Mouse (Mus musculus) embryo, embryonic 10 days (tissue): ENCODE data around the gene Shroom3.
A peak's percentile ranks its signal among the peaks of the same experiment; 100 is the strongest.

Experiments
- DNase-seq: peaks from one replicate; pipeline ENCODE4 v3.0.0-alpha.2; 2015; ENCODE audit warnings: low spot score

Shroom3 gene

DNA sequence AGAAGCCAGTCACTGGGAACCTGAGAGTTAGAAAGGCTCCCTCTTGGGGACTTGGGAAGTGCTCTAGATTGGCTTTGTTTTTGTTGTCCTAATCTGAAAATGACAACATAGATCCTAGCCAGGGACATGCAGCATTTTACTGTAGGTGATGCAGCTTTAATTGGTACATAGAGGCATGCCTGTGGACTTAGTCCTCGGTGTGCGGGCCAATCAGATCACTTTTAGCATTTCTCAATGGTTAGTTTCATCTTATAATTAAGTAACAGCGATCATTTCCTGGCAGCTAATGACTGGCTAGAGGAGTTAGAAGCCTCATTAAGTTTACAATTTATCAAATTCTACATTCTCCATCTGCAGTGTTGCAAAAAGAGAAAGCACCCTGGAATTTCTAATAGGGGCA, 167.7 kb downstream of the Shroom3 start:
- DNase-seq, result no peak

DNA sequence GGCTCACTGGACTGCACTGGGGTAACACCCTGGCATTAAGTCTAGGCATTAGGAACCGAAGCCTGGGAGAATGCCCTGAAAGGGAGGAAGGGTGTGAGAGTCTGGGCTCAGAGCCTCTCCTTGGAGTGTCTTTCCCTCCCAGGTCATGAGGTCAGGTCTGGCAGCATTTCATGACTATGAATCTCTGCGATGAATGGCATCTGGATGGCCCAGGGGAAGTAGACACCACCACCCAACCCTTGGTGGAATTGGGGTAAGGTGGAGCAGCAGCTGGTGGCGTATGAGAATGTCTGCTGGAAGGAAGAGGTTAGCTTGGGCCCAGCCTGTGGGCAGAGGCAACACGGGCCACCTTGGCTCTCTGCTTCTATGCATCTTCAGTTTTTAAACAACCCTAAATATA, 171.7 kb downstream of the Shroom3 start:
- DNase-seq, result no peak

DNA sequence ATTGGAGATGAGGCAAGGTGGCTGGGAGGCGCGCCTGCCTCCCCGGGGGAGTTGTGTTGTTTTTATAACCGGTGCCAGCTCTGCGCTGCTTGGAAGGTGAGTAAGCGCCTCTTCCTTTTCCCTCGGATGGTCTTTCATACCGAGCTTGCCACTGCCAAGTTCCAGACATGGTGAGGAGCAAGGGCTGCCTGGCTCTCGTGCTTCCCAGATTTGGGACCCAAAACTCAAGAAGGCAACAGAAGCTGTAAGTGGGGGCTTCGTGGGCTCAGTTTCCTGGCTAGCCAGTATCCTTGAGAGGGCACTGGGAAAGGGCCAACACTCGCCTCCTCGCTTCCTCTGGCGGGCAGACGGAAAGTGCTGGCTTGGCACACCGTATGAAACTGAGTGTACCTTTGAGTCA, 173.1 kb downstream of the Shroom3 start:
- DNase-seq, result no peak

DNA sequence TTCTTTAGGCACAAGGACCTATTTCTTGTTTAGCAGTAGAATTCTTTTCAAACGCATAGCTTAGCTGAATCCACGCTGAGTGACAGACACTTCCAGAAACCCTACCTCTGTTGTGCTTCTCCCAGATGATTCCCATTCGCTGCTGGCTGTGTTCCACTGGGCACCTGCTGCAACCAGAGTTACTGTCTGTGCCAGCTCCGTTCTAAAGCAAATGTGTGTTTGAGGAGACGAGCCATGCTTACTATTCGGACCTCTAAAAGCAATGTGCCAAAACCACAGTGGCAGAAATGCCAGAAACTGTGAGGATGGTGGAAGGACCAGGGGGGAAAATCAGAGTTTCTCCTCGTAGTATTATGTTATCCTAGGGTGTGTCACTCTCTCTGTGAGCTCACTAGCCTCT, 173.9 kb downstream of the Shroom3 start:
- no peak for DNase-seq

DNA sequence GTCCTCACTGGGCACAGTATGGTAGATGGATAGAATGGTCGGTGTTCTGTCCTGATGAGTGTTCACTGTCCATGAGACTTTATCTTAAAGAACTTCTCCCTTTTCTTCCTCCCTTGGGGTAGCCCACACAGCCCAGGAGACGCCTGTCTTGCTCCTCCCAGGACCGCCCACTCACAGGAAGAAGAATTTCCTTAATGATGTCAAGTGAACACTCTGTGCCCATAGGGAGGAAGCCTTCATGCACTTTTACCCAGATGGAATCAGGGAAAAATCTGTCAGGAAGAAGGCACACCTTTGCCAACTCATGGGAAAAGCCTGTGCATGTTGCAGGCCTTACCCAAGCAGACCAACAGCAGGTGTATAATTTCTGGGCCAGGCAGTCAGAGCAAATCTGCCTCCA, 174.9 kb downstream of the Shroom3 start:
- DNase-seq, result no peak

DNA sequence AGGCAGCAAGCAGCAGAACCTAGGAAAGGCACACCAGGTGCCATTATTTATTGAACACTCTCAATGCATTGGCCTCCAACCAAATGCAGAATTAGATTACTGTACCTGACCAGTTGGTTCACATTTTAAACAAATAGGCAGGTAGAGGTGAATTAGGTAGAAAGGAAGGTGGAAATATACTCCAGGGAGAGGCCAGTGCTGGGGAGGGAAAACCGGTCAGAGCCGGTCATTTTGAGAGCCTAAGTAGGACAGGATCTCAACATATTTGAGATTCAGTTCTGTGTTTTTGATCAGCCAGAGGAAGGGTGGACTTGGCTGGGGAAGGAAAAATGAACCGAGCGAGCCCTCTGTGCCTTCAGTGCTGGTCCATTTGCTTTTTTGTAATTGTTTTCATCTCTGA, 175.3 kb downstream of the Shroom3 start:
- DNase-seq, result no peak

DNA sequence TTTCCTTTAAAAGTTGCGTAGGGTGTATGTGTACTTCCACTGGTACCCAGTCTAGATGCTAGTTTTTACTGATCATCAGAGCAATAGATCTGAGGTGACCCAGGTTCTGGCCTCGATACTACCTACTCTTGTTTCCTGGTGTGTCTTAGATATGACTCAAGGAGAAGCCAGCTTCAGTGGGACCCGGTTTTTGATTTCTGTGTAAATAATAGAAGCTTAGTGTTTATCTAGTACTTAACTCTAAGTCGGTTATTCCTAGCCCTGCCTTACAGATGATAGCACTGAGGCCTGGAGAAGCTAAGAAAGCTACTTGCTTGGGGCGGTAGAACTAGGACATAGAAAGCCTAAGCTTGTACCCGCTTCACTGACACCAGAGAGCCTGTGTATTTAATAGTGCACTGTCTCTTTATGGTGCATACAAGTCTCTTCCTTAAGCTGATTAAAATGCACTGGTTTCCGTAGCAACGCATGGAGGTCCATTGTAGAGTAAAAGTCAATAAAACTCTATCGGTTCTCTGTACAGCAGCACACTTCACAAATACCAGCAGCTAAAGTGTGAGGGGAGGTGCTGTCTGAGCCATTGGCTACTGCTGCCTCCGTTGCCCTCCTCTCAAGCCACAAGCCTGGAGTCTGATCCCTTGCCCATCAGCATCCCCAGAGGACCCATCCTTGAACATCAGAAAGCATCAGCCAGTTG, 178.3 kb downstream of the Shroom3 start:
- DNase-seq, result peak; percentile 41

DNA sequence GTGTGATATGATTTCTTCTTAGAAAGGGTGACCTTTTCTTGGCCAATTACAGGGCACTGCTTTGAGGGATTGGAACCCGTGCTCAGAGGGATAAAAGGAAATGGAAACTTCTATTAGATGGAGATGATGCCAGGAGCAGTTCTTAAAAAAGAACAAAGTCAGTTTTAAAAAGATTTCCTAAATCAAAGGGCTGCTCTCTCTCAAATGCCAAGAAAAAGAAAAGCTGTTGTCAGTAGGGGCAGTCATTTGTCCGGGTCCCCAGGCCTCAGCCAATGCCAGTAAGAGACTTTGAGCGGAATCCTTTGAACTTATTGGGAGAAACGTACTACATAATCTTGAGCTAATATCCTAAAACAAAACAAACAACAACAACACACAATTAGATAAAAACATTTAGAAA, 181.9 kb downstream of the Shroom3 start:
- DNase-seq, result no peak

DNA sequence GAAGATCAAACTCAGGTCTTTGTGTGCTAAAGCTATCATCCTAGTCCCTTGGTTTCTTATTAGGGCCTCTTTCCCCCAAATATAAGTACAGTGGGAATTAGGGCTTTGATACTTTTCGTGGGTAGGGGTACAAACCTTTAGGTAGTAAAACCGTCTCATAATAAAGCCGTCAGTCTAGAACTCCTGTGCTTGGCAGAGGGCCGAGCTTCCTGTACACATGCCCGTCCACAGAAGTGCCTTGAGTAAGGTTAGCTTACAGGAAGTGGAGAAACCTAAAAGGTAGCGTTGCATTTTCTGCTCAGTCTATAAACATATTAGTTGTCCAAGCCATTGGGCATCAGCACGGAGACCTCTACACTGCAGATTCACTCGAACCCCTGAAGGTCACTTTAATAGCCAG, 183.3 kb downstream of the Shroom3 start:
- no peak for DNase-seq

DNA sequence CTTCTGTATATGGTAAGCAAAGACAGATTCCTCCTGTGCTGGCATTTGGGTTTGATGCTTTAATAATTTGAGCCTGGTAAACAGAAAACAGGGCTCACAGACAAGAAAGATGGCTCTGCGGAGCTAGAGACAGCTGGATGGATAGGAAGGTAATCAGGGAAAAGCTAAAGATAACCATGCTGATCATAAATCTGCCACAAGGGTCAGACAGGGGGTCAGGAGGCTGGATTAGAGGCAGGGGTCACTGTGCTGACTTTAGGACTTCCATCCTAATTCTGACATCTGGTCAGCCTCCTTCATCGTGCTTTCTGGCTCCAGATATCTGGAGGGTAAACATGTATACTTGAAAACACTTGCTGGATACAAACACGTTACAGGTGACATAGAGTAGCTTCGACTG, 184.0 kb downstream of the Shroom3 start:
- DNase-seq, result peak; percentile 65

DNA sequence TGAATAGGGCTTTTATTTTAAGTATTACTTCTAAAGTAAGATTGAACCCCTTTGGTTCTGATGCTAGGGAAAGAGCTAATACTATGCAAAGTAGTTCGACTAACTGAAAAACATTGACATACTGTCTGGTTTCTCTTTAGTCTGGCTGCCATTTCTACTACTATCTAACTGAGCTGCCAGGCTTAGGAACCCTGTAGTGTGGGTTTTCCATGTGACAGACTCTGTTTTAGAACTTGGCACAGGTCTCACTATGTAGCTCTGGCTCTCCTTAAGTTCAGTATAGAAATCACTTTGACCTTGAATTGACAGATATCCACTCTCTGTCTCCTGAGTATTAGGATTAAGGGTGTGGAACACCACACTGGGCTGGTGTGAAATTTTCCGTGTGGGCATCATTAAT, 185.0 kb downstream of the Shroom3 start:
- no peak for DNase-seq

DNA sequence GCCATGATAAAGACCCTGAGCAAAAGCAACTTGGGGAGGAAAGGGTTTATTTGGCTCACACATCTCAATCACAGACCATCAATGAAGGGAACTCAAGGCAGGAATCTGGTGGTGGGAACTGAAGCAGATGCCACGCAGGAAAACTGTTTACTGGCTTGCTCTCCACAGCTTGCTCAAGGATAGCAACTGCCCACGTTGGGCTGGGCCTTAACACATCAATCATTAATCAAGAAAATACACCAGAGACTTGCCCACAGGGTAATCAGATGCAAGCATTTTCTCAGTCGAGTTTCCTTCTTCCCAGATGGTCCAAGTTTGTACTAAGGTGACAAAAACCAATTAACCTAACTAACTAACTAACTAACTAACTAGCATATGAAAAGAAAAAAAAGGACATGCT, 187.8 kb downstream of the Shroom3 start:
- DNase-seq, result no peak

DNA sequence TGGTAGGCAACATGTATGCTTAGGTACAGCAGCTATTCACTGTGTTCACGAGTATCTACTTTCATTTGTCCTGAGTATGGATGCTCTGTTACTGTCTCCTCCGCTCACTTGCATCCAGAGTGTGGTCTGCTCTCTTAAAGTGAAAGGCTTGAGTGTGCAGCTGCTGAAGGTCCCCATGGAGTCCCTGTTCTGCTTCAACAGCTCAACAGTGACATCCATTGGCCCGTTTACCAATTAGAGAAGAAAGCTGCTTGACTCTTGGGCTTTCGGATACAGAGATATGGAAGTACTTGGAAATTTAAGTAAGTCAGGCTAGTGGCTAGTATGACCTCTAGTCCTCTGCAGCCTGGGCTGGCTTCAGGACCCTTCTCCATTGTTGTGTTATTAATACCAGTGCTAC, 188.9 kb downstream of the Shroom3 start:
- no peak for DNase-seq

DNA sequence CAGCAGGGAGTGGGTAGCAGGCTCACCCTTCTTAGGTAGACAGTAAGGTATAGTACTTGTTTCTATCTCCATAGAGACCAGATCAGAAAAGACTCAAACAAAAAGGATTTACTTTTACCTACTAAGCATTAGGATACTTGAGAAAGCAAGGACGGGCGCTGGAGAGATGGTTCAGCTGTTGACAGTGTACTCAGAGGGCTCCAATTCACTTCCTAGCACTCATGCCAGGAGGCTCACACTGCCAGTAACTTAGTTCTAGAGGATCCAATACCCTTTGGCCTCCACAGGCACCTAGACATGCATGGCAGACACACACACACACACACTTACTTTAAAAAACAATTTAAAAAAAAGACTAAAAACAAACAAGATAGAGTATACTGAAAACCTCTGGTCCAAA, 189.8 kb downstream of the Shroom3 start:
- DNase-seq, result no peak

DNA sequence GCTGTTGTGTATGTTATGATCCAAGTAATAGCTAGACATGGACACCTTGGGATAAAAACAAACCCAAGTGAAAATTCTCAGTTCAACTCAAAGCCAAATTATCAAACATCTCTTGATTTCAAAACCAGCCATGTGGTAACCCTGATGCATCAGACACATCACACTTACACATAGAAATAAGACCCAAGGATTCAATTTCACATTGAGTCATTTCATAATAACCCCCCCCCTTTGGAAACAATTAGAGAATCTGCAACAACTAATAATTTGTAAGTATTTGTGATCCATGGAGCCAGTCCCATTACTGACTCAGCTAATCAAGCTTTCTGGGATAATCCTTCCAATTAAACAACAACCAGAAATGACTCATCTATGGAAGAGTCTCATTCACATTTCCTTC, 190.3 kb downstream of the Shroom3 start:
- no peak for DNase-seq

DNA sequence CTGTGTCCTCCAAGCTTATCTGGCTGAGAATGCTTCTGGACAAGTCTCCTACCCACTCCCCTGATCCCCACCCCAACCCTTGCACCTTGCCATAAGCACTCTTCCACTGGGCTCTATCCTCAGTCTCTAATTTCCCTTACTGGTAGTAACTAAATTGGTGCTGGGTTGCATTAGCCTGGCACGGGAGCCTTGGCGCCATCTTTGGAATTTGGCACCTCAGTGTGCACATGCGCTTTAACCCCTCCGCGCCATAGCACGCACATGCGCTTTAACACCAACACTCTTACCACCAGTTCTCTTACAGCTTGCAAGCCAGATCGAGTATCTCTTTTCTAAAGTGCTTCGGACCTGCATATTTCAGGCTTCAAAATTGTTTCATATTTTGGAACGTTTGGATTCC, 192.6 kb downstream of the Shroom3 start:
- no peak for DNase-seq

DNA sequence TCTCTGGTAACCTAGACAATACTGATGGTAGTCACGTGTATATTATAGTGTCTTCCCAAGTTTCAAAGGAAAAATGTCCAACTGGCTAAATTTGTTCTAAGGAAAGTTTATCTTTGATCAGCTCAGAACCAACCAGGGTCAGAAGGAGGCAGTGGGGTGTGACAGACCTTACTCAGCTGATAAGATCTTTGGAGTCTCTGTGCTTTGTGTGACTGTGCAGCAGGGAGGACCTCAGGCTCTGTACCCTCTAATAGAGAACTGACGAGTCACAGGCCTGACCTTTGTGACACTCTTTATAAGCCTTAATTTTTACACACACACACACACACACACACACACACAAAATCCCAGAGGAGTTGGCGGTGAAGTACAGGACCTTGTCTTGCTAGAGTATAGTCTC, 193.9 kb downstream of the Shroom3 start:
- DNase-seq, result no peak

DNA sequence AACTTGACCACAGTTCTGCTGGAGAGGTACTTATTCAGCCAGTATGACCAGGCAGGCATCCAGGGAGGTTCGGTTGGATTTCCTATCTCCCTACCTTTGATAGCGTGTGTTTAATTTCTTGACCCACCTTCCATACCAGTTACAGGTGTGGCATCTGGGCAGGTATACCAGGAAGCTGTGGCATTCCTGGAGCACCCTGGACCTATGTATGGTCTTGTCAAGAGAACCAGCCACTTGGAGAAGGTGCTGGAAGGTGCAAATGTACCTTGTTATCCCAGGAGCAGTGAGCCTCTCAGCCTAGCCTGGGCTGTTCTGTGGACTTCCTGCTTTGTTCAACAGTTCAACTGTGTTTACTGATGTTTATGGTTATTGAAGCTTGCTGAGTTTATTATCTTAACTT, 197.2 kb downstream of the Shroom3 start:
- DNase-seq, result no peak

DNA sequence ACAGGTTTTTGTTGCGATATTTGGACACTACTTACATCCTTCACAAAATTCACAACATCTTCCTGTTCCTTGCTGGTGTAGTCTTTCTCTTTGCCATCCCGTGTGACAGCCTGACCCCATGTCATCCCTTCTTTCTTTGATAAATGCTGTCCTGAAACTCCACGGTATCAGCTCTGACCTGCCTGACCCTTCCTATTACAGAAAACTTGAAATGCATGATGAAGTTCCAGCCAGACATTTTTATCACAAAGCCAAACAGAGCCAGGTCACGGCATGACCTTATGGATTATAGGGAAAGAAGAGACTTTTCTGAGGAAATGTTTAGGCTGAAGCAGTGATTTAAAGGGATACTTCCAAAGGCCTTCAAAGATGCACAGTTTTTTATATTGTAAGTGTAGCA, 197.7 kb downstream of the Shroom3 start:
- peak; percentile 51 for DNase-seq

DNA sequence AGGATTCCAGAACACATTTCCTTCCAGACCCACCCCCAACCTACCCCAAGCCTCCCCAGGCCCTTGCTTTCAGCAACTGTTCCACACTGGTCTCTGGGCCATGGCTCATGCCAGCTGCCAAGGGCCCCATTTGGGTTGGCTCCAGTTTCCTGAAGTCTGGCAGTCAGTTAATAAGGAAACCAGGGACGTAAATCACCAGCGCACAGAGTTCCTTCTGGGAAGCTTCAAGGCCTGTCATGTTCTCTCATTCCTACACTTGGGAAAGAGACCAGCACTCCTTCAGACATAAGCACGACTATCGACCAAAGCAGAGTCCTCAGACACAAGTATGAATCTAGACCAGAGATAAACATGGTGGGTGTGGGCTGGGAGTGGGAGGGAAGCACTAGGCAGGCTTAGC, 202.9 kb downstream of the Shroom3 start:
- peak; percentile 46 for DNase-seq

DNA sequence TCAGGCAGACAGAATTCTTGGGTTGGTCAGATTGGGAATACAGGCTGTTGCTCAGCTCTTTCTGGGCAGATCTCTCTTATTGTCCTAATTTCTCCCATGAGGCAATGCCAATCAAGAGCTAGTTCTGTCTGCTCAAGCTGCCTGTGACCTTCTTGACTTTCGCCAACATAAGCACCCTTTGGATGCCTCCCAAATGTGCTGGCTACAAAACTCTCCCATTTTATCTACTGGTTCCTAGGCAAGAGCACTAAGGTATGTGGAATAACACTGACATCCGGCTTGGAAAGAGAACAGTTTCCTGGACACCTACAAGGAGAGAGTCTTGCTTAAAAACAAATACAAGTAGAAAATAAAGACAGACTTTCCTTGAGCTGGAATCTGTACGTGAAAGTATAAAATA, 204.3 kb downstream of the Shroom3 start:
- no peak for DNase-seq

DNA sequence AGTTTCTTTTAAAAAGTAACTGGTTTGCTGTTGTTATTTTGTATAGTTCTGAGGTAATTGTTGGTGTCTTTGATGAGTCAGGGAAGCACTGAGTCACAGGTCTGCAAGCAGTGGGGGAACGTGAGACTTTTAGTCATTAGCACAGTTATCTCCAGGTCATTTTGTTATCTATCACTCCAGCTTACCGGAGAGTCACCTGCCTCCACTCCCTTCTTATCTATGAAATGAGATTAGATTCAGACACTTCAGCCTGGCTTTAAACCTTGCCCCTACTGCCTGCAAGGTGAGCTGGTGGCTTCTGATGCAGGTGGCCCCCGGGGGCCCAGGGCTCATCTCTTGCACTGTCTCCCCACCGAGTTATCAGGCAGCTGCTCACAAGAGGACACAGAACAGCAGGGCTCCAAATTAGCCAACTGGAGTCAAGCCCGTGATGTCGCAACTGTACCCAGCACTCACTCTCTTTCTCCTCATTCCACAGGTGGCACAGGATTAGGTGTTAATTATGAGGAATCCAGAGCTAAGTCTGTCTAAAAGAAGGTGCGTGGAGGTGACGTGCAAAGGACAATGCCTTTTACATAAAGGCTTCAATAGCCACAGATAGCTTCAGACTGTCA, 205.5 kb downstream of the Shroom3 start:
- DNase-seq, result no peak

DNA sequence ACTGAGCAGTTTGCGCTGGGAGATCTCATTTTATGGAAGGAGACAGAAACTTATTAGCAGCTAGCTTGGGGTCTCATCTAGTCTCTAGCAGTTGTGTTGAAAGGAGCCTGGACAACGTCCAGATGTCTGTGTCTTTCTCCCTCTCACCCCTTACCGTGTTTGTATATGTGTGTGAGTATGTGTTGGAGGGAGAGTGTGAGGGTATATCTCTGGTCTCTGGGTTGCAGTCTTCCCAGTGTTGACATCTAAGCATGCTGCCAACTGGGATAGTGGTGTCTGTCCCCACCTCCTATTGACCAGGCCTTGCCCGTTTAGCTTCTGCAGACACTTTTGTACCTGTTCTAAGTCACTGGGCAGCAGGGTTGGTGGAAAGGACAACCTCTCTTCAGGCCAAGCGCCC, 207.7 kb downstream of the Shroom3 start:
- DNase-seq, result no peak

DNA sequence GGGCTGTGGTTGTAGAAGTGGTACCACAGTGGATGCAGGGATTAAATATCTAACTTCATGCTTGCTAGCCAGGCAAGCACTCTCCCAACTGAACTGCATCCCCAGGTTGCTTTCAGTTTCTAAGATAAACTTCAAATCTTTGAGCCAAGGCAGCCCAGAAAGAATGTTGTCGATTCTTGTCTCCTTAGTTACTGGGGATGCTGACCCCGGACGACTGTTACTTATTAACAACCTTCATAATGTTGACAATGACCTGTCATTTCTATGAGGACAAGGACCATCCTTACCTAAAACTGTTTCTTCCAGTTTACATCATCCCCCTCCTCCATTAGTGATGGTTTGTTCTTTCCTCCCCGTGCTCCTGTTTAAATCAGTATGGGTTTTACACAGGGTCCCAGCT, 210.0 kb downstream of the Shroom3 start:
- DNase-seq, result no peak
